Mouse (Mus musculus) ES-E14 (cell line): ENCODE data around the gene Slc25a34.

Experiments used
- CHD2 ChIP-seq: IDR thresholded peaks from 2 replicates; pipeline ENCODE4 v1.6.1; 2014; ENCODE audit warnings: mild to moderate bottlenecking, low read depth, low read length, inconsistent platforms
- MAFK ChIP-seq: IDR thresholded peaks from 2 replicates; pipeline ENCODE4 v1.6.1; 2014; ENCODE audit warnings: mild to moderate bottlenecking, low read depth, low read length, inconsistent platforms; ENCODE audit not compliant: insufficient read depth
- ZC3H11A ChIP-seq: IDR thresholded peaks from 2 replicates; pipeline ENCODE4 v1.6.1; 2012; ENCODE audit warnings: low read depth, mild to moderate bottlenecking, inconsistent platforms, low read length, borderline replicate concordance
- ZNF384 ChIP-seq: IDR thresholded peaks from 2 replicates; pipeline ENCODE4 v1.6.1; 2012; ENCODE audit warnings: low read depth, low read length, inconsistent platforms

DNA sequence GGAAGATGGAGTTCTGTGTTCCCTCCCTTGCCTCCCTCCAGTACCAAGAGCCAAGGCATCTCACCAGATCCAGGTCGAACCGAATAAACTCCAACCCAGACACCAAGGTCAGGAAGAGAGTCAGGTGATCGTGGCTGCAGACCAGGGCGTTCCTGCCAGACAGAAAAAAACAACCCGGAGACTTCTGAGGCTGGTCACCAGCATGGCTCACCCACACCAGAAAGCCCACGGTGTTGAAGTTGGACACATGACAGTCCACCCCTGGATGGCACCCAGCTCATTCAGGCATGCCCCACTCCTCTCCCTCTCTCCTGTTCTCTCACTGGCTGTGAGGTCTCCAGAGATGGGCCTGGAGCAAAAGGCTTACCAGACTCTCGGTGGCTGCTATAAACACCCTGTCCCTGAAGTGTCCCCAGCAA lies 17.7 kb upstream of the Slc25a34 start:
- TF ChIP-seq ZNF384 = no peak
- TF ChIP-seq MAFK = no peak
- no peak for TF ChIP-seq ZC3H11A
- TF ChIP-seq CHD2 = no peak
